Mouse (Mus musculus): ENCODE results near the gene Tmem17.

The Tmem17 gene

DNA sequence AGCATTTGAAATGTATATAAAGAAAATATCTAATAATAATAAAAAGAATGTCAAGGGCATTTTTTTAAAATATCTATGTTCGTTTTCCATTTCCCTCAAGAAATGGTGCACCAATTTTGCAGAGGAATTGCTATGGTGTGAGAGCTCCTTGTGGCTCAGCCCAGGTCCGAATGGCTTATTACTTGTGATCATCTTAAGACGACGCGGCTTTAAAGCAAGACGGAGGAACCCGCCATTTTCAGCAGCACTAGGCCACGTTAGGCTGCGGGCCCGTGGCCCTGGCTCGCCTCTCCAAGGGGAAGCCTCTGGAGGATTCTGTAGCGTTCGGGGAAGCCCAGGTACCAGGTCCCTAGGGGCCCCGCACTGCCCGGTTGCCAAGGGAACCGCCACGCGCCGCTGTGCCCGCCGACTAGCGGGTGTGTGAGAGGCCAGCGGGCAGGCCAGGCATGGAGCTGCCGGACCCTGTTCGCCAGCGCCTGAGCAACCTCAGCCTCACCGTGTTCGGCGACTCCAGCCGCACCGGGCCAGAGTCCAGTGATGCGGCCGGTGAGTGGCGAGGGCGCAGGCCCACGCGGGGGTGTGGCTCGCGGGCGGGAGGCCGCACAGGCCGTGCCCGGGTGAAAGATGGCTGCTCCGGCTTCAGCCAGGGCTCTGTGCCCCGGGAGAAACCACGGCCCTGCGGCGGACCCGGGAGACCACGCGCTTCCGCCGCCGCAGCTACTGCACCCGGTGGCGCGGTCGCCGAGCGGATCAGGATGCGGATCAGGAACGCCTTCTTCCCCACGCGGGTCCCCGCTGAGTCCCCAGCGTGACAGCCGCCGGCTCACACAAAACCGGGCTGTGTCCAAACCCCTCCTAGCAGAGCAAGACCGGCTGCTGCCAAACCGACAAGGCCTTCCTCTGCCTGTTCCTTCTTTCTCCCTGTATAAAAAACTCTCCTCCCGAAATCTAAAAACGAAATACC lies at the start of gene Tmem17:
TSS of gene Tmem17 (plus strand) at position 51 of the 964 bp plus-strand sequence.
- DNase-seq (ENCODE audit: low spot score): peak; percentile 81

DNA sequence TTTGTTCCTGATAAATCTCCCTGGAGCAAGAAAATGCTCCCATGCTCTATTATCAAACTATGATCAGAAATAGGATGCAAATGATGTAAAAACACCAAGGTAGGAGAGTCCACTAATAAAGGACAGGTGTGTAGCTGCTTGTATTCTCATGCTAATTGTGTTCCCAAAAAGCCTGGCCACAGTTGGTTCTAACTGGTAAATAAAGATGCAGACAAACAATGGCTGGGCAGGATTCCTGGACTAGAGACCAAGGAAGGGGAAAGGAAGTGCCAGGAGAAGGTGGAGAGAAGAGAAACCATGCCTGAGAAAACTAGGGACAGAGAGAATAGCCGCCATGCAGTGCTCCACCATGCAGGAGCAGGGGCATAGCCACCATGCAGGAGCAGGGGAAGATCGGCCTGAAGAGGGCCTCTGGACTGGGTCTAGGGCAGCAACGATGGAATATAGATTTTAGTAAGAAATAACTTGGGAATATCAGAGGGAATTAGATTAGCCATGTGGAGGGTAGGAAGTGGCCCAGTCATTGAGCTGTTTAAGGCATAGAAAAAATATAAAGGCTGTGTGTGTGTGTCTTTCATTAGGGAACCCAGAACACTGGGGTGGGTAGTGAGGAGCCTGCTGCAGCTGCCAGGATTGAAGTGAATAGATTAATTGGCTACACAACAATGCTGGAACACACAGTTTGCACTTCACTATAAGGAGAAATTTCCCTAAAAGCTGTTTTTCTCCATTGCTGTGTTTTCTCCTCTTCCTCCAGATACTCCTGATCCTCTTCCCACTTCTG lies 31.9 kb upstream of the Tmem17 start:
- DNase-seq (ENCODE audit: low spot score): no peak

DNA sequence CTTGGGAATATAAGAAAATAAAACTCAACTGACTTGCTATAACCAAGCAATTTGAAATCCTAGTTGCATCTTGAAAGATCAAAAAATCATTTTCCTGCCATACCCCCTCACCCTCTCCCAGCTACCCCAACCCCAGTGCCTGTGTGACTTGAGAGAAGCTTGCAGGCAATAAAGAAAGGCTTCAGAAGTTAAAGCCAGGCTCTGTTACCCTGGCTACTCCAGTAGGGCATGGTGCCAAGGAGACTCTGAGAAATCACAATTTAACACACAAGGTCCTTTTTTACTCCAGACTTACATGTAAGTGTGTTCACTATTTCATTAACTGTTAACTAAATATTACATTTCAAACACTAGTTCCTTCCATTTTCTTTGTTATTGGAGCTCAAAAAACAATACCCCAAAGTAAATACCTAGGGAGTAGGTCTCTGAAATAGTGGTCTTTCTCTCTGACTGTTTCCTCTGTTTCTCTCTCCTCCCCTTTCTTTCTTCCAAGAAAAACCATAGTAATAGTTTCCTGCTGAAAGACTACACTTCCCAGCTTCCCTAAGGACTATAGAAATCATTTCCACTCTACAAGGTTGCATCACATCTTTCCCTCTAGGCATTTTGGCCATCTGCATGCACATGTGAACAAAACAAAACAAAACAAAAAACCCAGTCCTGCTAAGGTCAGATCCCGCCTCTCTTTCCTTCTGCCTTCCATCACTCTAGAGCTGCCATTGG lies 30.1 kb upstream of the Tmem17 start:
- DNase-seq (ENCODE audit: low spot score): no peak

DNA sequence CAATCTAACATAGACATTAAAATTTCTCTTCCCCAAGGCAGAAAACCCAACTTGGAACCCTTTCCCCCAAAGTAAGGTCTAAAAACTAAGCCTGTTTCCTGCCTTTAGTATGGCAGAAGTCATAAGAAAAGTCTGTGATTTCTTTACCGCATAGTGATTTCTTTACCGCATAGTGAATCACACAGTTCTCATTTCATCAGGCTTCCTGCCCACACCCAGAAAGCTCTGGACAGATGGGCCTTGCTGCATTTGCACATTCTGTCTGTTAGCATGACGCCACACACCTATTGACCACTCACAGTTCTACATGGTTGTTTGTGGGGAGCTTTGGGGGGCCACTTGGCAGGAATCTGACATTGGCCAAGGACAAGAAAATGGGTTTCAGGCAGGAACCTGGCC lies 29.5 kb upstream of the Tmem17 start:
- DNase-seq (ENCODE audit: low spot score): no peak

DNA sequence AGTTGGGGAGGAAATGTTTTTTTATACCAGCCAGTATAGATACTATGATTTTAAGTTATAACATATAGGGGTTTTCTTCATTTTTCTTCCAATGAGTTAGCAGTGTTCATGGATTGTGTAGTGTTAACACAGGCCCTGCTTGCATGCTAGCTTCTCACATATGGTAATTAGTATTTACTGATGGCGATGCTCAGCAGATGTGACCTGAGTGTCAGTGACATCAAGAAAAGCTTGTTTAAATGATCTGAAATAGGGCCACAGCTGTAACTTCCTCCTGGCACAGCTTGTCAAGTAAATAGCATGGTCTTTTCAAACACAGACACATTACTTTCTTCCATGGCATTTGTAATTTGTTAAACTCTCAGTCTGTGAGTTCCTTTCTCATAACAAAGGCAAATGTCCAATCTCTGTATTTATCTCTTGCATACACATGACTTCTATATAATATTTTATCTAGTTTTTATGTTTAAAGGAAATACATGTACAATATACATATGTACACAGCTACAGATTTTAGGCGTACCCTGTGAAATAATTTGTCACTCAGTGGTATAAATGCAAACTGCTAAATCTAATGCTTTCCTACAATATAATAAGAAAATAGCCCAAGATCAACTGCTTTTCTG lies 18.1 kb upstream of the Tmem17 start:
- DNase-seq (ENCODE audit: low spot score): no peak

DNA sequence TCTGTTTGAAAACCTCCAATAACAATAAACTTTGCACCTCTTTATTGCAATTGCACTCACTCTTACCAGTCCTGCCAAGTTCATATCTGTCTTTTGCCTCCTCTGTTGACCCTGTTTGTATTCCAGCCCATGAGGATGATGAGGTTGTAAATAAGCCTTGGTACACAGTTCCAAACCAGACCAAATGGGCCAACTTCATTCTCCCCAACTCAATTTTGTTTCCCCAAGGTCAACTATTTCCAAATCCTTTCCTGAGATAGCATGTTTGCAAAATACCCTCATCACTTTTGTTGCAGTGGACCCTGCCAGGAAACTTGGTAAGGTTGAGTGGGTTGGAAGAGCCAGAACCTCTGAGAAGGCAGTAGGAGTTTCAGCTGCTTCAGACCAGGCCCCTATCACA lies 16.9 kb upstream of the Tmem17 start:
- no peak for DNase-seq (ENCODE audit: low spot score)

DNA sequence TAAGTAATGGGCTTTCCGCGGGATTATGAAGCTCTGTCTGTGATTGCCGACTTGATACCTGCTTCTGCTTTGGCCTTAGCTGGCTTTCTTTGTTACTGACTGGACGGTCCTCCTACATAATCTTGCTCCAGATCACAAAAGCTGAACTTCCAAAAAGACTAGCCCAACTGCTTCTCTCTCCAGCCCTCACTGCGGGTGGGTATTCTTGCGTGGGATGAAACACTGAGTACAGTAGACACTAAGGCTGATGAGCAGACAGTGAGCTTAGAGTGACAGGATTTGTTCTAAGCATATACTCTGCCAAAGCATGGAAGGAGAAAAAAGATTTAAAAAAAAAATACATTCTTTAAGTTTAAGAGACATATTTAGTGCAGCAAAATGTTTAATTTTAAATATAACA lies 12.5 kb upstream of the Tmem17 start:
- DNase-seq (ENCODE audit: low spot score): no peak

DNA sequence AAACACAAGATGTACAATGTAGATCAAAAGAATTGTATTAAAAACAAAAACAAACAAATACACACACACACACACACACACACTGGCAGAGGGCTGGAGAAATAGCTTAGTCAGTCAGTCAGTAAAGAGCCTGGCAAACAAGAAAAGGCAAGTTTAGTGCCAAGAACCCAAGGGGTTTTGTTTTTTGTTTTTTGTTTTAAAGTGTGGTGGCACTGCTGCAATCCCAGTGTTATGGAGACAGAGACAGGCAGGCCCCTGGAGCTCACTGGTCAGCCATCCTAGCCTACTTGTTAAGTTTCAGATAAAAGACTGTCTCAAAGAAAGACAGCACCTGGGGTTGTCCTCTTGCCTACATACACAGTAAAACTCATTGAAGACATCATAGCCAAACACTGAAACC lies 12.0 kb upstream of the Tmem17 start:
- no peak for DNase-seq (ENCODE audit: low spot score)

DNA sequence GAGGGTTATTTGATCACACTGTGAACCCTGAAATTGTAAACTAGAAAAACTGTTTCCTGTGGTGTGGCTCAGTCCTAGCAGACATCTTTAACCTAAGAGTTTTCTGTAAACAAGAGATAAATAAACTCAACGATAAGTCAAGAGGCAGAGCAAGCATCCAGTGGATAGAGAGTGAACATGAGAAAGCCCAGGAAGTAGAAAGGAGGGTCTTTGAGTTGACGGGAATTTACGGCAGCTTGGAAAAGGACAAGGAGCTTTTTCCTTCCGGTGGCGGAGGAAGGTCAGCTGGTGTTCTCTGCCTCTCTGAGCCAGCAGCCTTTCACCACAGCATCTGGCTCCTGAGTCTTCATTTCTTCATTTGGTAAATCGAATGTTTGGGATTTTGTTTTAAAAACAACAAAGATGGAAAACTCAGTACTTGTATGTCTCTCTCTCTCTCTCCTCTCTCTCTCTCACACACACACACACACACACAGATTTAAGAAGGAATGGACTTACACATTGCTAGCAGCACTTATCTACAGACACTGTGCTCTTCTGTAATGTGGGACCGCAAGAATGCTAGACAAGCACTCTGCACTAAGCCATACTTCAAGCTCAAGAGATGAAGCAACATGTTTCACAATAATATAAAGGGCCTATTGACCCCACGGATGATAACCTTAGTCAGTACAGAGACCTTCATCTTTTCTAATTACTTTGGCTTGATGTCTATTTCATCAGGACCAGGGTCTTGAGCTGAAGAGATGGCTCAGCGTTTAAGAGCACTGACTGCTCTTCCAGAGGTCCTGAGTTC lies 10.9 kb upstream of the Tmem17 start:
- no peak for DNase-seq (ENCODE audit: low spot score)

DNA sequence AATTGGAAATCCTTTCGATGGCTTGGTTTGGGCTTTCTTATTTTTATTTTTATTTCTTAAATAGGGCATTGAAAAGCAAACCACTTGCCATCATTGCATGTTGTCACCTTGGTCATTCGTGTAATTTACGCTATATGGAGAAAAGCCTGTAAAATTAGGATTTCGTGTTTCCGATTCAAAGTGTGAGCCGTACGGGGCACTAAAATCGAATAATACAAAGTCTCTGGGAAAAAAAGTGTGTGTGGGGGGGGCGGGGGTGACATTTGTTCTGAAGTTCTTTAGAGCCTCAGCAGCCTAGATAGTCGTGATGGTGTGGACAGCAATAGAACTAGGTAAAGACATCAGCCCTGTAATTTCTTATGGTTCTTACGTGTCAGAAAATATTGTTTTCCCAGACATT lies 1.2 kb downstream of the Tmem17 start:
- DNase-seq (ENCODE audit: low spot score): no peak

DNA sequence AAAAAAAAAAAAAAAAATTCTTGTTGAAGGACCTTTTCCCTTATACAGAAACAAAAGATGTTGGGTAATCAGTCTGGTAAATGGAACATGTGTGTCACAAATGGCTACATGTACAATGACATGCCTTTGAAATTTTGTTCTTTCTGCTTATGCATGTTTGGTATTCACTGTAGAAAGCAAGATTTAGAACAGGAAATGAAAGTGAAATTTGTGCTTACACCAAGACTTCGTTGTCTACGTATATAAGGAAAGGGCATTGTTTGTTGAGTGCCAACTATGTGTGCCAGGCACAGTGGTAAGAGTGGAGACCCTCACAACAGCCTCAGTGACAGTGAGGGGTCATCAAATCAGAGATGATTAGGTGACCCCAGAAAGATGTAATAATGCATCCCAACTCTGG lies 3.2 kb downstream of the Tmem17 start:
- DNase-seq (ENCODE audit: low spot score): no peak

DNA sequence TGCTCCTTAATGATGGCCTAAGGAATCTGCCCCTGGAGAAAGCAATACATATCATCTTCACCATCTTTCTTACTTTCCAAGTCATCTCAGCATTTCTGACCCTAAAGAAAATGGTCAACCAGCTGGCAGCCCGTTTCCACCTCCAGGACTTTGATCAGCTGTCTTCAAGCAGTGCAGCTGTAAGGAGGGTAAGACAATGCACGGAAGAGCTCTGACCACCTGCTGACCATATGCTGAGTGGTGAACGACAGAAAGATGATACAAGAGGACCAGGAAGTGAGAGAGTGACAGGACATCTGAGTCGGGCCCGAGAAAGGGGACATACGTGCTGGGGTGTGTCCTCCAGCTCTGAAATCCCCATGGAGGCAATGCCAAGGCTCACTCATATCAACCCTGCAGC lies 6.6 kb downstream of the Tmem17 start:
- no peak for DNase-seq (ENCODE audit: low spot score)

DNA sequence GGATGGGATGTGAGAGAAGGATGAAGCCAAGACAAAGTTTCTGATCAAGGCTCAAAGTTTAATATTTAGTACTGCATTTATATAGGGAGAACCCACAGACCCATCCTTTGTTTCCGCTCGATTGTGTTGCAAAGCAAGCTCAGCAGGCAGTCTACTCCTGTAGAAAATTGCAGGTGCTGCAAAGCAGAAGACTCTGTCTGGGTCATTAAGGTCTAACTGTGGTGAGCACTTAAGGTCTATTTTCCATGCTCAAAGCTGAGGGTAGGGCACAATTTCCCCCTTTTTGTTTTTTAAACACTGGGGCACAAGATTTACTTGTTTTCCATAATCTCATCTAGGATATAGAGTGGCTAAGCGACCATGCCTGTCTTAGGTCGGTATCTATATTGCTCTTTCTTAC lies 8.4 kb downstream of the Tmem17 start:
- no peak for DNase-seq (ENCODE audit: low spot score)

DNA sequence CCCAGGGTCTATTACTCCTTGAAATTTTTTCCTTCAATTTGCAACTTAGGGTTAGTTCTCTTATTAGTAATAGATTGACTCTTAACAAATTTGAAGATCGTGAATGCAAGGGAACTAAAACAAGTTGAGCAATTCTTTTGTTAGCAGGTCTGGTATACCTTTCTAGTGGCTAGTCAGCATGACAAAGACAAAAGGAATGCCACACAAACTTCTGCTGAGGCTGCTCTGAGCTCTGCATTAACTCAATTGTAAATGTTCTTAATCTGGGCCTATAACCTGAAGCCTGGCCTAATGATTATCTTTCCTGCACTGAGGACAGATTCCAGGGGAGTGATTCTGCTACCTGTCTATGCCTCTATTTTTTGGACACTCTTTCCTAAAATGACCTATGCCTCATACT lies 12.7 kb downstream of the Tmem17 start:
- no peak for DNase-seq (ENCODE audit: low spot score)

DNA sequence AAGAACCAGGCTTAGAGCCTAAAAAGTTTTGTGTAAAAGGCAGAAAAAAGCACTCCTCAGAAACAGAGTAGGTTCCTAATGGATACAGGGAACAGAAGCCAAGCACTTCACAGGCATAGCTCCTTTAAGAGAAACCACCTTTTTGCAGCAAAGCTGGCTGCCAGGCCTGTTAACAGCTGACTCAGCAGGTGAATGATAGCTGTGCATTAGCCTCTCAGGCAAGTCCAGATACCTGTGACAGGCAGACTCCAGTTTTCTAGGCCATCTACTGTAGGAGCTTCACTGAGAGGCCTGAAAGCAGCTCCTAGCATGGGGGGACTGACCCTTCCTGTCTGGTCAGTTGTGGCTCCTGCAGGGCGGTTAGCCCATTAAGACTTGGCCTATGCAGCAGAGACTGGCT lies 28.7 kb downstream of the Tmem17 start:
- DNase-seq (ENCODE audit: low spot score): no peak

DNA sequence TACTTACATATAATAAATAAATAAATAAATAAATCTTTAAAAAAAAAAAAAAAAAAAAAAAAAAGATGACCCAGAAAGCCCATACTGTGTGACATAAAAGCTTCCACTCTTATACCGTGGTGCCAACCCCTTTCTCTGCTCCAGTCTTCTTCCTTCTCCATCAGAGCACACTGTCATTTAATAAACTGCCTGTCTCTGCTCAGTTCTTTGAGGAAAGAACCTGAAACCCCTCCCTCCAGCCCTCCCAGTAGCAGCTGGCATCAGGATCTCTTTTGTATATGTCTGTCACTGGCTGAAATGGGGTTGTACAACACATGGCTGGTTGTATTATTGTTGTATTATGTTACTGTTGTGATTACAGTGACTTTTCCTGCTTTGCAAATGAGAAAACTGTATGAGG lies 48.2 kb downstream of the Tmem17 start:
- no peak for DNase-seq (ENCODE audit: low spot score)

DNA sequence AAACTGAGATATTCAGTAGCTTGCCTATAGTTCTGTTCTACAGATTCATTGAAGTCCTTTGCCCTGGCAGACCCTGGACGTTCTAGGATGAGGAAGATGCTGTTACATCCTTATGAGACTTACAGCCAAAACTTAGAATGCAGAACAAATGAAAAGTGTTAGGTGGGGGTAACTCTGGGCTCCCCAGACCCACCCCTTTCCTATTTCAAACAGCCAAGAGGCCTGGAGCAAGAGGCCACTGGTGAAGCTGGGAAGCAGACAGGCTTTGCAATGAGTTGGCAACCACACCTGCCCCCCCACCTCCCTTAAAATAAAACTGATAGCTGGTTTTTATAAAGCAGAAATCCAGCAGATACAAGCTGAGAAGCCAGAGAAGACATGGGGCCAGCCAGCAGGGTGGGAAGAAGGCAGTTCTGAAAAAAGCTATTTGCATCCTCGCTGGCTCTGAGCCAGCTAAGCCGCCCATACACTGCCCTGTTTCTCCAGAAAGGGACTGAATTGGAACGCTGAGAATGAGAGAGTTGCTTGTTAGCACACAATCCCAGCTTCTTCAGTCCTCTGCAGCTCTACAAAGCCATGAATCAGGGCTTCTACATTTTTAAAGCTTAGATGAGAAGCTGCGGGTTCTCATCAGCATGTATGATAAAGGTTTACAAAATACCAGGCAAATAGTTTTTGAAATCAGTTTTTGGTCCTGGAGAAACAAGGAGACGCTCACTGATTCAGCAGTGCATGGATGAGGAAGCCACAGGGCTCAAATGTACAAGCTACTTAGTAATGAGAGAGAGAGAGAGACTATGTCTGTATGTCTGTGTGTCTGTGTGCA lies 48.8 kb downstream of the Tmem17 start:
- DNase-seq (ENCODE audit: low spot score): peak; percentile 77

DNA sequence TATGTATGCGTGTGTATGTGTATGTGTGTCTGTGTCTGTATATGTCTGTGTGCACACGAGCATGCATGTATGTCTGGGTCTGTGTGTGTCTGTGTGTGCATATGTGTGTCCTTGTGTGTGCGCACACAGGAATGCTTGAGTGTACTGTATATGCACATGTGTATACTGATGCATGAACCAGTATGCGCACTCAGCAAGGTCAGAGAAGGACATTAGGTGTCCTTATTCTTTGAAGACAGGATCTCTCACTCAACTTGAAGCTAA lies 49.4 kb downstream of the Tmem17 start:
- no peak for DNase-seq (ENCODE audit: low spot score)

DNA sequence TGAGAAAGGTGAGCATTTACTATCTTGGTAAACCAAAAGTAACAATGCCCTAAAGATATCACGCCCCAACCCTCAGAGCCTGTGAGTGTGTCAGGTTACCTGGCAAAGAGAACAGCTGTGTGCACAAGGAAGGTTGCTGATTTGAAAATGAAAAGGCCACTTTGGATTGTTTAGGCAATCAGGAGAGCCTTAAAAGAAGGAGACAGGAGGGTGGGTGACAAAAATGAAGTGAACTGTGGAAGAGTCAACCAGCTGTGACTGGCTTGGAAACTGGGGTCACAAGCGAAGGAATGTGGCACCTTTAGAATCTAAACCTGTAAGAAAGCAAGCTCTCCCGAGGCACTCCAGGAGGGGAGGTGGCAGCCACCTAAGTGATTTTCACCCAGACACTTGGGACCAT lies 51.8 kb downstream of the Tmem17 start:
- DNase-seq (ENCODE audit: low spot score): no peak

DNA sequence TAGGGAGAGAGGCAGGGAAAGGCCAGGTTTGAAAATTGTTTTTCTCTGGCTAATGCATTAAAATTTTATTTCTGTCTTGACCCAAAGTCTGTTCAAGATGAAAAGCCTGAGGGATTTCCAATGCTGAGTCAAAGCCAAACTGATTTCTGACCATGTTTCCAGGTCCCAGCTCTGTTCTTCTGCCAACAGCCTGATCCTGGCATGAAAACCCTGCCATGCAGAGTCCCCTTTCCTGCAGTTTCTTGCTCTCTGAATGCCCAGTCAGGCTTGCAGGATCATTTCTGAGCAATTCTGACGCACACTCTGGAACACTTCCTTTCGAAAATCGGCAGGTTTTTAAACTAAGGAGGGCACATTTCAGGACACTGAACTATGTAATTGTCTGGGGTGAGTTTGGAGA lies 52.8 kb downstream of the Tmem17 start:
- DNase-seq (ENCODE audit: low spot score): no peak
